Mouse (Mus musculus): ENCODE data around the gene Nsun2.

The Nsun2 gene

GRCm38 (mm10) chr13:69533405-69534333, at the start of gene Nsun2:
Gene Nsun2, plus strand, starts transcription at chr13:69533746.
- peak; percentile 62 to 74 for DNase-seq

GRCm38 (mm10) chr13:69485326-69485725, 48.2 kb upstream of the Nsun2 start:
- no peak for DNase-seq

GRCm38 (mm10) chr13:69485833-69486232, 47.7 kb upstream of the Nsun2 start:
- no peak for DNase-seq

- no peak for DNase-seq
Observed at GRCm38 (mm10) chr13:69487108-69487507, 46.4 kb upstream of the Nsun2 start.

- no peak for DNase-seq
Observed at GRCm38 (mm10) chr13:69487611-69488275, 45.8 kb upstream of the Nsun2 start.

GRCm38 (mm10) chr13:69488565-69489255, 44.8 kb upstream of the Nsun2 start:
- DNase-seq: no peak

GRCm38 (mm10) chr13:69489777-69490176, 43.8 kb upstream of the Nsun2 start:
- DNase-seq: no peak

GRCm38 (mm10) chr13:69492876-69493463, 40.6 kb upstream of the Nsun2 start:
- DNase-seq: peak in 1 of 2 experiments; percentile 61

- no peak for DNase-seq
Observed at GRCm38 (mm10) chr13:69498276-69498675, 35.3 kb upstream of the Nsun2 start.

GRCm38 (mm10) chr13:69502157-69502750, 31.3 kb upstream of the Nsun2 start:
- no peak for DNase-seq

- DNase-seq: no peak
Observed at GRCm38 (mm10) chr13:69502863-69503262, 30.7 kb upstream of the Nsun2 start.

GRCm38 (mm10) chr13:69506341-69507086, 27.0 kb upstream of the Nsun2 start:
- no peak for DNase-seq

- DNase-seq: no peak
Observed at GRCm38 (mm10) chr13:69507666-69508065, 25.9 kb upstream of the Nsun2 start.

- DNase-seq: no peak
Observed at GRCm38 (mm10) chr13:69509391-69510244, 23.9 kb upstream of the Nsun2 start.

GRCm38 (mm10) chr13:69515091-69515490, 18.5 kb upstream of the Nsun2 start:
- DNase-seq: no peak

- DNase-seq: no peak
Observed at GRCm38 (mm10) chr13:69517445-69517844, 16.1 kb upstream of the Nsun2 start.

GRCm38 (mm10) chr13:69519137-69519536, 14.4 kb upstream of the Nsun2 start:
- no peak for DNase-seq

GRCm38 (mm10) chr13:69522161-69522791, 11.3 kb upstream of the Nsun2 start:
- no peak for DNase-seq

- DNase-seq: no peak
Observed at GRCm38 (mm10) chr13:69523444-69524157, 9.9 kb upstream of the Nsun2 start.

GRCm38 (mm10) chr13:69524158-69524530, 9.4 kb upstream of the Nsun2 start:
- no peak for DNase-seq

All from lung, postnatal 4 days (tissue).